Comparison of ENCODE assay signal across 18 mouse cellular contexts in genomic region chr12:106535628-106536288, GRCm38 (mm10).
A peak's percentile ranks its signal among the peaks of the same experiment; 100 is the strongest.
DNase-seq lines count a peak whose midpoint lies in the region; ATAC-seq lines count a peak whose summit lies in the region.
"Had no signal": no experiment of that assay in that cellular context is flagged by ENCODE, and none has a peak within 500 bp of the region (broad histone marks: within the 10 kb centered on the region; RNA-seq: fewer than 3 reads in every experiment).

No protein-coding gene starts in this region.

- H3K4me2 ChIP-seq in midbrain, embryonic 11.5 days = no peak overlapping the region
- no peak overlapping the region for H3K4me2 ChIP-seq in midbrain, embryonic 16.5 days (ENCODE audit: low read length)
- peak overlapping the region; percentile 29; the same call in 1 of the 2 replicates for H3K4me2 ChIP-seq in forebrain, embryonic 12.5 days
- H3K4me2 ChIP-seq in hindbrain, embryonic 11.5 days (replicated peaks; ENCODE audit: low read depth, low read length) = no peak overlapping the region
- no peak overlapping the region for H3K4me2 ChIP-seq in kidney, embryonic 16.5 days (replicated peaks; ENCODE audit: low read depth, low read length)
- H3K4me2 ChIP-seq: heart, embryonic 13.5 days; liver, embryonic 15.5 days had no signal

- H3K9ac ChIP-seq in midbrain, embryonic 11.5 days (ENCODE audit: low read length) = no peak overlapping the region
- H3K9ac ChIP-seq in midbrain, embryonic 16.5 days (ENCODE audit: low read depth, low read length) = no peak overlapping the region
- H3K9ac ChIP-seq in forebrain, embryonic 12.5 days = peak overlapping the region; percentile 7; the same call in 1 of the 2 replicates
- H3K9ac ChIP-seq in hindbrain, embryonic 11.5 days (ENCODE audit: low read depth, low read length) = no peak overlapping the region
- H3K9ac ChIP-seq in kidney, embryonic 16.5 days (replicated peaks; ENCODE audit: low read length) = no peak overlapping the region
- H3K9ac ChIP-seq: heart, embryonic 13.5 days; liver, embryonic 15.5 days had no signal

- no peaks in the 10 kb centered on the region for H3K27me3 ChIP-seq in midbrain, embryonic 11.5 days (ENCODE audit: control insufficient read depth, insufficient read depth, low read length)
- no peaks in the 10 kb centered on the region for H3K27me3 ChIP-seq in midbrain, embryonic 16.5 days (ENCODE audit: control insufficient read depth, insufficient read depth, low read depth, low read length)
- peaks cover 13% of the 10 kb centered on the region; the same call in 1 of the 2 replicates for H3K27me3 ChIP-seq in forebrain, embryonic 12.5 days
- H3K27me3 ChIP-seq in hindbrain, embryonic 11.5 days (ENCODE audit: control insufficient read depth, insufficient read depth, low read length) = no peaks in the 10 kb centered on the region; the same call in 1 of the 2 replicates
- H3K27me3 ChIP-seq in kidney, embryonic 16.5 days (ENCODE audit: insufficient read depth, low read length) = peaks cover 5% of the 10 kb centered on the region; the same call in 1 of the 2 replicates
- H3K27me3 ChIP-seq: CH12.LX; liver, embryonic 15.5 days had no signal

- no peaks in the 10 kb centered on the region for H3K36me3 ChIP-seq in midbrain, embryonic 11.5 days (ENCODE audit: control insufficient read depth, insufficient read depth, low read length)
- no peaks in the 10 kb centered on the region for H3K36me3 ChIP-seq in midbrain, embryonic 16.5 days (ENCODE audit: control insufficient read depth, insufficient read depth, low read length)
- no peaks in the 10 kb centered on the region for H3K36me3 ChIP-seq in forebrain, embryonic 12.5 days (replicated peaks)
- H3K36me3 ChIP-seq in hindbrain, embryonic 11.5 days (ENCODE audit: control insufficient read depth, insufficient read depth, low read length) = no peaks in the 10 kb centered on the region
- no peaks in the 10 kb centered on the region for H3K36me3 ChIP-seq in kidney, embryonic 16.5 days (ENCODE audit: insufficient read depth, low read length)
- H3K36me3 ChIP-seq: heart, embryonic 13.5 days; liver, embryonic 15.5 days had no signal

- ATAC-seq in midbrain, embryonic 11.5 days (ENCODE audit: low FRiP score) = no peak
- ATAC-seq in midbrain, embryonic 16.5 days = no peak
- ATAC-seq in forebrain, embryonic 12.5 days (ENCODE audit: low FRiP score) = peak; percentile 93
- ATAC-seq in hindbrain, embryonic 11.5 days (ENCODE audit: low FRiP score) = peak; percentile 51
- no peak for ATAC-seq in kidney, embryonic 16.5 days (ENCODE audit: low FRiP score, low TSS enrichment)

- H3K4me1 ChIP-seq in midbrain, embryonic 11.5 days (ENCODE audit: control insufficient read depth, insufficient read depth, low read length) = no peaks in the 10 kb centered on the region; the same call in 1 of the 2 replicates
- peaks cover 3% of the 10 kb centered on the region; the same call in 1 of the 2 replicates for H3K4me1 ChIP-seq in midbrain, embryonic 16.5 days (ENCODE audit: control insufficient read depth, insufficient read depth, low read length)
- peaks cover 17% of the 10 kb centered on the region for H3K4me1 ChIP-seq in forebrain, embryonic 12.5 days
- H3K4me1 ChIP-seq in hindbrain, embryonic 11.5 days (replicated peaks; ENCODE audit: control insufficient read depth, insufficient read depth, low read length) = no peaks in the 10 kb centered on the region; the same call in 1 of the 2 replicates
- H3K4me1 ChIP-seq in kidney, embryonic 16.5 days (ENCODE audit: insufficient read depth, low read length) = no peaks in the 10 kb centered on the region
- H3K4me1 ChIP-seq: heart, embryonic 13.5 days; liver, embryonic 15.5 days had no signal

- H3K9me3 ChIP-seq in midbrain, embryonic 11.5 days (ENCODE audit: control insufficient read depth, low read length) = no peaks in the 10 kb centered on the region; the same call in 1 of the 2 replicates
- no peaks in the 10 kb centered on the region for H3K9me3 ChIP-seq in midbrain, embryonic 16.5 days (replicated peaks; ENCODE audit: control insufficient read depth, low read length, poor library complexity, severe bottlenecking)
- H3K9me3 ChIP-seq in forebrain, embryonic 12.5 days = peaks cover 6% of the 10 kb centered on the region
- 0 out of 2 replicates have a peak, but pooled peaks cover 3% of the 10 kb centered on the region for H3K9me3 ChIP-seq in hindbrain, embryonic 11.5 days (ENCODE audit: control insufficient read depth, low read length)
- peaks cover 3% of the 10 kb centered on the region; the same call in 1 of the 2 replicates for H3K9me3 ChIP-seq in kidney, embryonic 16.5 days (ENCODE audit: low read length)
- H3K9me3 ChIP-seq: liver, embryonic 15.5 days had no signal

- H3K4me3 ChIP-seq in midbrain, embryonic 11.5 days (ENCODE audit: low read depth, low read length) = no peak overlapping the region
- H3K4me3 ChIP-seq in midbrain, embryonic 16.5 days (ENCODE audit: low read depth, low read length) = no peak overlapping the region
- no peak overlapping the region for H3K4me3 ChIP-seq in forebrain, embryonic 12.5 days (replicated peaks)
- H3K4me3 ChIP-seq in hindbrain, embryonic 11.5 days (ENCODE audit: low read depth, low read length) = no peak overlapping the region
- H3K4me3 ChIP-seq in kidney, embryonic 16.5 days (ENCODE audit: low read length) = no peak overlapping the region
- H3K4me3 ChIP-seq: heart, embryonic 13.5 days; liver, embryonic 15.5 days had no signal

- no peak overlapping the region for H3K27ac ChIP-seq in midbrain, embryonic 11.5 days (ENCODE audit: low read depth, low read length)
- no peak overlapping the region for H3K27ac ChIP-seq in midbrain, embryonic 16.5 days (ENCODE audit: low read length)
- peak overlapping the region; percentile 65 for H3K27ac ChIP-seq in forebrain, embryonic 12.5 days
- no peak overlapping the region for H3K27ac ChIP-seq in hindbrain, embryonic 11.5 days (ENCODE audit: low read depth, low read length)
- H3K27ac ChIP-seq in kidney, embryonic 16.5 days (ENCODE audit: low read length) = no peak overlapping the region
- H3K27ac ChIP-seq: heart, embryonic 13.5 days; liver, embryonic 15.5 days; macrophage had no signal

- peak; percentile 74 for DNase-seq in midbrain, embryonic 11.5 days (ENCODE audit: low spot score, missing footprints)
- DNase-seq in ES-CJ7 (ENCODE audit: low read depth, low spot score) = peak; percentile 8
- peak; percentile 30 for DNase-seq in hindbrain, embryonic 11.5 days (ENCODE audit: low spot score)
- no peak for DNase-seq in kidney, postnatal 4 days
- DNase-seq in right cerebral cortex, postnatal 14 days = no peak
- DNase-seq: cerebellum, adult 2 months; cerebellum, postnatal 36 days; gastrocnemius, postnatal 10 days; heart, adult 18-20 months; heart, postnatal 36 days; kidney, adult 9 months had no signal

- 38% methylated on average over 8 of the region's 8 CpGs for WGBS in midbrain, embryonic 11.5 days
- WGBS in midbrain, embryonic 16.5 days = 36% methylated on average over 8 of the region's 8 CpGs
- 25% methylated on average over 8 of the region's 8 CpGs for WGBS in forebrain, embryonic 12.5 days
- WGBS in hindbrain, embryonic 11.5 days = 27% methylated on average over 8 of the region's 8 CpGs
- WGBS in kidney, embryonic 16.5 days = 28% methylated on average over 8 of the region's 8 CpGs

Comparison
In these comparisons a context has a peak if more than half of its experiments do, and no peak if none do; other contexts are left out.
1. ATAC-seq: peak in forebrain, embryonic 12.5 days (single experiment) and hindbrain, embryonic 11.5 days (single experiment); none in midbrain, embryonic 11.5 days (single experiment), midbrain, embryonic 16.5 days (single experiment) and kidney, embryonic 16.5 days (single experiment).
2. DNase-seq: peak in midbrain, embryonic 11.5 days (single experiment), ES-CJ7 (single experiment) and hindbrain, embryonic 11.5 days (single experiment); none in kidney, postnatal 4 days (0 of 2) and right cerebral cortex, postnatal 14 days (single experiment).